In the genomic region with DNA sequence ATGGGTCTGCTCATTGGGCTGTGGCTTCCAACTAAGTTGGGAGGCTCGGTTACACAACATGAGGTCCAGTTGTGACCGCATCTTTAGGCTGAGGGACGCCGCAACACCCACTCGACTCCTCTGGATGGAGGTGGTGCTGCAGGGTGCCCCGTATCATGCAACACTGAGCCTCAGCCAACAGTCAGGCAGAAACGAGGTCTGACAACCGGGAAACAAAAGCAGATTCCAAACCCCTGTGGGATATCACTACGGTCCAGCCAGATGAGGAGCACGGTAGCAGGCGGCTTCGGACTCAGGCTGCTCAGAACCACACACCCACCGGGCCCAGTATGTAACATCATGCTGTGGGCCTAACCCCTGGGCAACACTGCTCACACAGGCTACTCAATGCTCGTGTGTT, we compare ENCODE assay signal across 21 mouse cellular contexts. TPM values are rescaled to one million over a fixed set of nuclear protein-coding genes. Genes with fewer than 3 reads are reported as not detected.
DNase-seq lines count a peak whose midpoint lies in the region; TF ChIP-seq lines count a peak whose summit lies in the region.
"Had no signal": no experiment of that assay in that cellular context is flagged by ENCODE, and none has a peak within 500 bp of the region (broad histone marks: within the 10 kb centered on the region; RNA-seq: fewer than 3 reads in every experiment).

No protein-coding gene starts in this region.

- intact Hi-C loops in gastrocnemius, postnatal 14 days (cut with DNase I; ENCODE audit: low total_unique reads) = no loop called here
- intact Hi-C loops in left cerebral cortex, adult 2 months (cut with DNase I) = no loop called here

- H3K27ac ChIP-seq in left cerebral cortex, adult 2 months = peak overlapping the region; percentile 44
- H3K27ac ChIP-seq in olfactory bulb, adult 2 months (ENCODE audit: insufficient read depth, low read depth, low read length) = peak overlapping the region; percentile 33
- H3K27ac ChIP-seq: forebrain, embryonic 10.5 days; forebrain, embryonic 13.5 days; hindbrain, embryonic 10.5 days; hindbrain, embryonic 13.5 days; intestine, embryonic 15.5 days had no signal

- 81% methylated on average over 14 of the region's 14 CpGs for WGBS in olfactory bulb, adult 2 months

- TF ChIP-seq CTCF in left cerebral cortex, adult 2 months (IDR thresholded peaks at IDR 0.05) = no peak
- TF ChIP-seq CTCF in olfactory bulb, adult 2 months (IDR thresholded peaks at IDR 0.05; ENCODE audit: insufficient read depth, low read depth, low read length) = no peak

- peak; percentile 3 for DNase-seq in gastrocnemius, postnatal 14 days
- DNase-seq in gastrocnemius, postnatal 10 days = no peak
- DNase-seq in left cerebral cortex, adult 2 months (ENCODE audit: extremely low spot score in 1 of 2, low spot score in 2 of 2) = no peak
- no peak for DNase-seq in left cerebral cortex, adult 8-10 months (ENCODE audit: low spot score in 2 of 2)
- DNase-seq in embryo, embryonic 10.5 days (ENCODE audit: low spot score) = no peak
- DNase-seq: adrenal gland, adult 8-10 months; adrenal gland, postnatal 25 days; cerebellum, adult 11-12 months; cerebellum, adult 8-10 months; cerebellum, postnatal 10 days; cerebellum, postnatal 36 days; gastrocnemius, postnatal 36 days; heart, postnatal 36 days had no signal

- H3K4me1 ChIP-seq in olfactory bulb, adult 2 months (ENCODE audit: control insufficient read depth, insufficient read depth, low read length) = peaks cover 66% of the 10 kb centered on the region

- H3K4me3 ChIP-seq in left cerebral cortex, adult 2 months = no peak overlapping the region
- H3K4me3 ChIP-seq in olfactory bulb, adult 2 months (ENCODE audit: insufficient read depth, low read depth, low read length) = no peak overlapping the region
- H3K4me3 ChIP-seq: forebrain, embryonic 10.5 days; forebrain, embryonic 13.5 days; hindbrain, embryonic 10.5 days; hindbrain, embryonic 13.5 days; intestine, embryonic 15.5 days had no signal

- no peak for TF ChIP-seq POLR2A in olfactory bulb, adult 2 months (IDR thresholded peaks at IDR 0.05; ENCODE audit: insufficient read depth, low read depth, low read length)

RNA-seq across cellular contexts. Expression of gene Cep295nl, which starts 11.9 kb away (rescaled TPM):
- total RNA-seq in gastrocnemius, postnatal 14 days (2021) = 1 to 10 TPM; 1.3 TPM
- total RNA-seq in gastrocnemius, postnatal 10 days (2021) = 1 to 10 TPM; 1.2 to 2.7 TPM
- total RNA-seq in left cerebral cortex, adult 2 months (2021) = 1 to 10 TPM; 1.5 to 1.8 TPM
- 1 to 10 TPM in 3 of 4 experiments, under 1 TPM in 1; 0.98 to 3.2 (median 1.5) TPM for total RNA-seq in left cerebral cortex, adult 8-10 months (2022)
- polyA plus RNA-seq in olfactory bulb, adult 2 months (2012; ENCODE audit: insufficient read depth, insufficient read length, low replicate concordance, missing spikeins) = not detected in 2 replicates
- total RNA-seq: granulocyte monocyte progenitor cell, adult 5-6 weeks; MEL had no signal

RNA-seq across cellular contexts. Expression of gene Timp2, which starts 25.2 kb away (rescaled TPM):
- total RNA-seq in gastrocnemius, postnatal 14 days (2021) = 100 to 1,000 TPM; 119 to 133 TPM
- 100 to 1,000 TPM; 151 to 185 TPM for total RNA-seq in gastrocnemius, postnatal 10 days (2021)
- 100 to 1,000 TPM; 221 to 255 TPM for total RNA-seq in left cerebral cortex, adult 2 months (2021)
- 100 to 1,000 TPM; 239 to 259 (median 249) TPM for total RNA-seq in left cerebral cortex, adult 8-10 months (2022)
- 247 and 441 TPM in 2 replicates for polyA plus RNA-seq in olfactory bulb, adult 2 months (2012; ENCODE audit: insufficient read depth, insufficient read length, low replicate concordance, missing spikeins)
- total RNA-seq: MEL had no signal

RNA-seq across cellular contexts. Expression of gene Usp36, which starts 40.3 kb away (rescaled TPM):
- total RNA-seq in gastrocnemius, postnatal 14 days (2021) = 1 to 10 TPM; 9.8 TPM
- 10 to 100 TPM in 1 of 2 experiments, 1 to 10 TPM in 1; 9.7 to 14.1 TPM for total RNA-seq in gastrocnemius, postnatal 10 days (2021)
- 10 to 100 TPM; 32.1 to 33.1 TPM for total RNA-seq in left cerebral cortex, adult 2 months (2021)
- total RNA-seq in left cerebral cortex, adult 8-10 months (2022) = 10 to 100 TPM; 29.6 to 33.3 (median 30.1) TPM
- polyA plus RNA-seq in olfactory bulb, adult 2 months (2012; ENCODE audit: insufficient read depth, insufficient read length, low replicate concordance, missing spikeins) = not detected in 2 replicates
